Mouse (Mus musculus): ENCODE measurements around the gene Map2. TPM values are rescaled to one million over a fixed set of nuclear protein-coding genes. Genes with fewer than 3 reads are reported as not detected.

The Map2 gene
- polyA plus RNA-seq, 1 experiment = 1.6 TPM

GRCm38 (mm10) chr1:66157135-66157534 lies 17.9 kb upstream of the Map2 start:
- TF ChIP-seq CTCF (IDR thresholded peaks at IDR 0.05; ENCODE audit: extremely low read depth, insufficient read depth, insufficient read length, insufficient replicate concordance) = no peak
- no peak for TF ChIP-seq POLR2A (IDR thresholded peaks at IDR 0.05; ENCODE audit: low read depth, low read length)
- no peaks in the 10 kb centered on the region for H3K4me1 ChIP-seq (ENCODE audit: control insufficient read depth, insufficient read depth, insufficient read length)
- no peak overlapping the region for H3K4me3 ChIP-seq (ENCODE audit: extremely low read depth, insufficient read depth, insufficient read length)
- no peaks in the 10 kb centered on the region for H3K27me3 ChIP-seq (ENCODE audit: control insufficient read depth, insufficient read depth, low read length)
- no peak overlapping the region for H3K27ac ChIP-seq (ENCODE audit: insufficient read depth, low read length)
- no peak for DNase-seq (ENCODE audit: low read depth in 1 of 2, low spot score in 2 of 2)
- WGBS = 81% methylated on average over 2 of the region's 2 CpGs
- H3K36me3 ChIP-seq (ENCODE audit: control insufficient read depth, insufficient read depth, low read length) = no peaks in the 10 kb centered on the region

GRCm38 (mm10) chr1:66157589-66157988 lies 17.5 kb upstream of the Map2 start:
- Histone ChIP-seq H3K4me3 (ENCODE audit: extremely low read depth, insufficient read depth, insufficient read length) (no peak overlapping the region), H3K27me3 (ENCODE audit: control insufficient read depth, insufficient read depth, low read length) (no peaks in the 10 kb centered on the region), H3K27ac (ENCODE audit: insufficient read depth, low read length) (no peak overlapping the region), H3K4me1 (ENCODE audit: control insufficient read depth, insufficient read depth, insufficient read length) (no peaks in the 10 kb centered on the region), H3K36me3 (ENCODE audit: control insufficient read depth, insufficient read depth, low read length) (no peaks in the 10 kb centered on the region)
- no peak for DNase-seq (ENCODE audit: low read depth in 1 of 2, low spot score in 2 of 2)
- no peak for TF ChIP-seq POLR2A (IDR thresholded peaks at IDR 0.05; ENCODE audit: low read depth, low read length)
- TF ChIP-seq CTCF (IDR thresholded peaks at IDR 0.05; ENCODE audit: extremely low read depth, insufficient read depth, insufficient read length, insufficient replicate concordance) = no peak

- no peak for TF ChIP-seq POLR2A (IDR thresholded peaks at IDR 0.05; ENCODE audit: low read depth, low read length)
- TF ChIP-seq CTCF (IDR thresholded peaks at IDR 0.05; ENCODE audit: extremely low read depth, insufficient read depth, insufficient read length, insufficient replicate concordance) = no peak
- no peaks in the 10 kb centered on the region for H3K4me1 ChIP-seq (ENCODE audit: control insufficient read depth, insufficient read depth, insufficient read length)
- no peaks in the 10 kb centered on the region for H3K36me3 ChIP-seq (ENCODE audit: control insufficient read depth, insufficient read depth, low read length)
- no peaks in the 10 kb centered on the region for H3K27me3 ChIP-seq (ENCODE audit: control insufficient read depth, insufficient read depth, low read length)
- no peak overlapping the region for H3K27ac ChIP-seq (ENCODE audit: insufficient read depth, low read length)
- WGBS = 79% methylated on average over 2 of the region's 2 CpGs
- DNase-seq (ENCODE audit: low read depth in 1 of 2, low spot score in 2 of 2) = no peak
- no peak overlapping the region for H3K4me3 ChIP-seq (ENCODE audit: extremely low read depth, insufficient read depth, insufficient read length)
Measured at GRCm38 (mm10) chr1:66164648-66165047, 10.4 kb upstream of the Map2 start.

- H3K4me1 ChIP-seq (ENCODE audit: control insufficient read depth, insufficient read depth, insufficient read length) = no peaks in the 10 kb centered on the region
- no peak overlapping the region for H3K27ac ChIP-seq (ENCODE audit: insufficient read depth, low read length)
- 68% methylated on average over 5 of the region's 5 CpGs for WGBS
- TF ChIP-seq POLR2A (IDR thresholded peaks at IDR 0.05; ENCODE audit: low read depth, low read length) (no peak), CTCF (IDR thresholded peaks at IDR 0.05; ENCODE audit: extremely low read depth, insufficient read depth, insufficient read length, insufficient replicate concordance) (no peak)
- H3K27me3 ChIP-seq (ENCODE audit: control insufficient read depth, insufficient read depth, low read length) = no peaks in the 10 kb centered on the region
- no peak for DNase-seq (ENCODE audit: low read depth in 1 of 2, low spot score in 2 of 2)
- H3K4me3 ChIP-seq (ENCODE audit: extremely low read depth, insufficient read depth, insufficient read length) = no peak overlapping the region
- no peaks in the 10 kb centered on the region for H3K36me3 ChIP-seq (ENCODE audit: control insufficient read depth, insufficient read depth, low read length)
Measured at GRCm38 (mm10) chr1:66168722-66169121, 6.4 kb upstream of the Map2 start.

GRCm38 (mm10) chr1:66172127-66172526 lies 2.9 kb upstream of the Map2 start:
- WGBS = 80% methylated on average over 3 of the region's 3 CpGs
- peaks cover 5% of the 10 kb centered on the region for H3K4me1 ChIP-seq (ENCODE audit: control insufficient read depth, insufficient read depth, insufficient read length)
- no peak for DNase-seq (ENCODE audit: low read depth in 1 of 2, low spot score in 2 of 2)
- no peaks in the 10 kb centered on the region for H3K36me3 ChIP-seq (ENCODE audit: control insufficient read depth, insufficient read depth, low read length)
- H3K27ac ChIP-seq (ENCODE audit: insufficient read depth, low read length) = no peak overlapping the region
- H3K27me3 ChIP-seq (ENCODE audit: control insufficient read depth, insufficient read depth, low read length) = 0 out of 2 replicates have a peak, but pooled peaks cover 1% of the 10 kb centered on the region
- TF ChIP-seq POLR2A (IDR thresholded peaks at IDR 0.05; ENCODE audit: low read depth, low read length) = no peak
- no peak for TF ChIP-seq CTCF (IDR thresholded peaks at IDR 0.05; ENCODE audit: extremely low read depth, insufficient read depth, insufficient read length, insufficient replicate concordance)
- H3K4me3 ChIP-seq (ENCODE audit: extremely low read depth, insufficient read depth, insufficient read length) = no peak overlapping the region

- no peak for DNase-seq (ENCODE audit: low read depth in 1 of 2, low spot score in 2 of 2)
- H3K27me3 ChIP-seq (ENCODE audit: control insufficient read depth, insufficient read depth, low read length) = 0 out of 2 replicates have a peak, but pooled peaks cover 1% of the 10 kb centered on the region
- H3K36me3 ChIP-seq (ENCODE audit: control insufficient read depth, insufficient read depth, low read length) = no peaks in the 10 kb centered on the region
- WGBS = 56% methylated on average over 5 of the region's 5 CpGs
- peaks cover 5% of the 10 kb centered on the region for H3K4me1 ChIP-seq (ENCODE audit: control insufficient read depth, insufficient read depth, insufficient read length)
- no peak overlapping the region for H3K27ac ChIP-seq (ENCODE audit: insufficient read depth, low read length)
- TF ChIP-seq POLR2A (IDR thresholded peaks at IDR 0.05; ENCODE audit: low read depth, low read length) = no peak
- no peak for TF ChIP-seq CTCF (IDR thresholded peaks at IDR 0.05; ENCODE audit: extremely low read depth, insufficient read depth, insufficient read length, insufficient replicate concordance)
- H3K4me3 ChIP-seq (ENCODE audit: extremely low read depth, insufficient read depth, insufficient read length) = no peak overlapping the region
Measured at GRCm38 (mm10) chr1:66173630-66174029, 1.4 kb upstream of the Map2 start.

GRCm38 (mm10) chr1:66176012-66176837 lies 1.2 kb downstream of the Map2 start:
- 0 out of 2 replicates have a peak, but pooled peaks cover 1% of the 10 kb centered on the region for H3K27me3 ChIP-seq (ENCODE audit: control insufficient read depth, insufficient read depth, low read length)
- H3K36me3 ChIP-seq (ENCODE audit: control insufficient read depth, insufficient read depth, low read length) = no peaks in the 10 kb centered on the region
- H3K4me3 ChIP-seq (ENCODE audit: extremely low read depth, insufficient read depth, insufficient read length) = no peak overlapping the region
- H3K27ac ChIP-seq (ENCODE audit: insufficient read depth, low read length) = no peak overlapping the region
- WGBS = 36% methylated on average over 9 of the region's 9 CpGs
- TF ChIP-seq POLR2A (IDR thresholded peaks at IDR 0.05; ENCODE audit: low read depth, low read length) (no peak), CTCF (IDR thresholded peaks at IDR 0.05; ENCODE audit: extremely low read depth, insufficient read depth, insufficient read length, insufficient replicate concordance) (no peak)
- DNase-seq (ENCODE audit: low read depth in 1 of 2, low spot score in 2 of 2) = no peak
- H3K4me1 ChIP-seq (ENCODE audit: control insufficient read depth, insufficient read depth, insufficient read length) = peaks cover 5% of the 10 kb centered on the region
